Mouse (Mus musculus) layer of hippocampus, postnatal 14 days (tissue): ENCODE data around the gene Nfkbie. TPM values are rescaled to one million over a fixed set of nuclear protein-coding genes. Genes with fewer than 3 reads are reported as not detected.
A peak's percentile ranks its signal among the peaks of the same experiment; 100 is the strongest.

ENCODE experiments used
- DNase-seq, 2 experiments: peaks; one replicate each; pipeline ENCODE4 v3.0.0; 2021 to 2022; ENCODE audit warnings: low spot score in 2 of 2, mixed read lengths in 1 of 2
- total RNA-seq, 2 experiments: library from RNA; stranded (reverse); gene quantifications; 2 replicates each; pipeline ENCODE4 v1.2.3; 2021

Nfkbie gene
- total RNA-seq, 2 experiments from 2014 or later: 3.4 to 3.6 TPM

DNA sequence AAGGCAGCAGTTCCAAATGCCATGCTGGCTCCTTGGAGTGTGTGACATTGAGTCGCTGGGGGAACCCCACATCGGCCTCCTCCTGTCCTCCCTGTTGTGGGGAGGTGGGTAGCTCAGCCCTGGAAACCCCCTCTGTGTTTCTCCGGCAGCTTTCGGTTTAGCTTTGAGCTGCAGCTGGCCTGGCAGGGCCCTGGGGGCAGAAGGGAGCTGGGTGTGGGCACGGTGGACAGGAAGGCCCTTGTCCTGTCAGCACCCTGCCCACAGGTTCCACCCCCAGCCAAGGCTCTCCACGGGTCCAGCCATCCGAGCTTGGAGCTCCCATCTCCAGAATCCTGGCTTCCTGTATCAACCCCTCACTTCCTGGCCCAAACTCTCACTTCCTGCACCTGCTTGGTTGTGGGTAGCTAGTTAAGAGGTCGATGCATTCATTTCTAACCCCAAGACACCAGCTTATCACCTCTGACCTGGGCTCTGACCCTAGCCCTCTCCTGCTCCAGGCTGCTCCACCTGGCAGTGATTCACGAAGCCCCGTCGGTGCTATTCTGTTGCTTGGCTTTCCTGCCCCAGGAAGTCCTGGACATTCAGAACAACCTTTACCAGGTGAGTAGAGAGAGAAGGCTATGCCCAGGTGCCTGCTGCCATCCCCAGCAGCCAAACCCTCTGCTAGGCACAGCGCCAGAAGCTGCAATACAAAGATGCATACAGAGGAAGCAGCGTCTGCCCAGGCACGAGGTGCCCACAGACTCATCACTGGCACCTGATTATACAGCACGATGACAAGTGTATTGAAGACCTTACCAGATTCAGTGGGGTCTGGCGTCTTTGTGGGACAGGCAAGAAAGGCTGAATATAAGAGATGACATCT, 2.7 kb downstream of the Nfkbie start:
- DNase-seq: no peak

DNA sequence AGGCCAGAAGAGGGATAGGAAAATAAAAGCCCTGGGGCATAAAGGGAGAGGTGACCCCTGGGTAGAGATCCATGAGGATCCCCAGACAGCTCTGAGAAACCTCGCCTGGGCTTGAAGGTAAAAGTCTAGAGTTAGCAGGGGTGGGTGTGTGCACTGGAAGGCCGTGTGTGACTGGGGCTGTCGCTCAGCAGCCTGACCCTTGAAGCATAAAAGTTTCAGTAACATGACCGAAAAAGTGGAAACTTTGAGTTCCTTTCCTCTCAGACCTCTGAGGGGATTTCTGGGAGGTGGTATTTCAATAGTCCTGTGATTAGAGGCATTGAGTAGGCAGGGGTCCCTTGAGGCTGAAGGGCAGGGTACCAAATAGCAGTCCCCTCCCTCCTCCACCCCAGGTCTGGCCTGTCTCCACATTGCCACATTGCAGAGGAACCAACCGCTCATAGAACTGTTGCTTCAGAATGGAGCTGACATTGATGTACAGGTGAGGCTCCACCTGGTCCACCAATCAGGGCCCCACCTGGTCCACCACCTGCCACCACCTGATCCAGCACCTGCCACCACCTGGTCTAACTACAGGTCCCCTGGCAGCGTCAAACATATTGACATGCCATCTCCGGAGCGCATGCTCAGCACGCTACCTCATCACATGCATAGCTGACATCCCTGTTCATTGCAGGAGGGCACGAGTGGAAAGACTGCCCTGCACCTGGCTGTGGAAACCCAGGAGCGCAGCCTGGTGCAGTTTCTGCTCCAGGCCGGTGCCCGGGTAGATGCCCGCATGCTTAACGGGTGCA, 4.4 kb downstream of the Nfkbie start:
- DNase-seq: no peak

DNA sequence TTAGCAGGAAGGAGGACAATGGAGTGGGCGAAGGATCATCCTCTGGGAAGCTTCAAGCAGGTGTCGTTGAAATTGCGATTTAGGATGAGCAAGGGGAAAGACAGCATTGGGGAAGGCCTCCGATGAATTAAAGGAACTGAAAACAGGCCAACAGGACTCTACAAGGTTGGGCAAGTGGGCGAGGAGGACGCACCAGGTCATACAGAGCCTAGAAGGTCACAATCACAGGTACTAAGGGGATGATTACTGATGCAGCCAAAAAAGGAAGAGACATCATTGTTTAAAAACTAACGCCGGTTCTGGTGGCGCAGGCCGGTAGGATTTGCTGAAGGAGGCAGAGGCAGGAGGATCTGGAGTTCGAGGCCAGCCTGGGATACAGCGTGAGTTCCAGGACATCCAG, 7.7 kb downstream of the Nfkbie start:
- DNase-seq: no peak

DNA sequence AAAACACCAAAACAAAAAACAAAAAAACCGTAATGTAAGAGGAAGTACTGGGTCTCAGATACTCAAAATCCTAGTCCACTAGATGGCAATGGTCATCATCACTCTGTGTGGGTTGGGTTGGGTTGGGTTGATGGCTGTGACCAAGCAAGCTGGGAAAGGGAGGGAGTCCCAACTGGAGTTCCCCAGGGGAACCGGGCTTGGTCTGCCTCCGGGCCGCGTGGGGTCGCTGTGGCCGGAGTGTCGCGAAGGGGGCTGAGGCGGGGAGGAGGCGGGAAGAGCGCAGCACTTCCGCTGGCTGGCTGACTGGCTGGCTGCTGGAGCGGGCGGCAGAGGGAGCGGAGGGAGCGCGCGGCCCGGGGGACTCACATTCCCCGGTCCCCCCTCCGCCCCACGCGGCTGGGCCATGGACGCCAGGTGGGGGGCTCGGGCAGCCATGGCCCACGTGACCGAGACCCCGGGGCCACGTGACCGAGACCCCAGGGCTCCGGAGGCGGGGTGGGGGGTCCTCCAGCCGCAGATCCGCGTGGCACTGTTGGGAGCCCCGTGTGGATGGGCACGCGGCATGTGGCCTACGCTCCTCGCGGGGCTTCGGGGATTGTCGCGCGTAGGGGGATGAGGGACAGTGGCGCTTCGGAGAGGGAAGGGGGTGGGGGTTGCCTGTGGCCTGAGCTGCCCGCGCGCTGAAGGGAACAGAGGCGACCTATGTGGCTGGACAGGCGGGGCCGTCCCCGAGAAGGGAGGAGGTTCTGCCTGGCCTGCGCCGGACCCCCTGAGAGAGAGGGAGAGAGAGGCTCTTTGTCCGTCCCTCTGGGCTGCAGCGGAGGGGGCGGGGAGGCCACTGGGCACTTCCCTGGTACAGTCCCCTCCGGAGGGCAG, 8.4 kb downstream of the Nfkbie start, which contains the start of gene Slc35b2:
Gene Slc35b2, plus strand, starts transcription at position 220 of the 876 bp plus-strand sequence.
- DNase-seq: peak; percentile 88 to 94

DNA sequence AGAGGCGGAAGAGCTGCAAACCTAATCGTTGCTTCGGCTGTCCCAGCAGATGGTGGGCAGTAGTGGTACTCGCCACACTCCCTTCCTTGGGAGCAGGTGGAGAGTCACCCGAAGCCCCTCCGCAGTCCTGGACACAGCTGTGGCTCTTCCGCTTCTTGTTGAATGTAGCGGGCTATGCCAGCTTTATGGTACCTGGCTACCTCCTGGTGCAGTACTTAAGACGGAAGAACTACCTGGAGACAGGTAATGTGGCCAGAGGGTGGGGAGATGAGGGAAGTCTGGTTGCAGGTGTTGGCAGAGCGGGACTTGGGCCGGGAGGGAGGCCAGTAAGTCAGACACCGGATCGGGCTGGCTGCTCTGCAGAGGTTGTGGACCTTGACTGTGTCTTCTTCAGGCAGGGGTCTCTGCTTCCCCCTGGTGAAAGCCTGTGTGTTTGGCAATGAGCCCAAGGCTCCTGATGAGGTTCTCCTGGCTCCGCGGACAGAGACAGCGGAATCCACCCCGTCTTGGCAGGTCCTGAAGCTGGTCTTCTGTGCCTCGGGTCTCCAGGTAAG, 9.1 kb downstream of the Nfkbie start:
- no peak for DNase-seq

DNA sequence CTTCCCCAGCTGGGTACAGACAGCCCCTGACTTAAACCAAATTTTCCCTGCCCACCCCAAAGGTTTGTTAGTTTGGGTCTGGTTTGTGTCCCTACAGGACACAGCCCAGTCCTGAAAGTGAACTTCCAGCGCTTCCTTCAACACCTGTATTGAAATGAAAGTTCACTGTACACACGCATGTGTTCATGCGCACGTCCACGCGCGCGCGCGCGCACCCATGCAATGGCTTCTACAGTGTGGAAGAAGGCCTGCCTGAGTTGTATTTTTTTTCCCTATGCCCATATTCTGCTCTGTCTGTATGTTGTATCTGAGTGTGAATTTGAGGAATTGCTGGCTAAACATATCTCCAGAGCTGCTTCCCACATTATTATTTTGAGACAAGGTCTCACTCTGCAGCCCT, 9.6 kb downstream of the Nfkbie start:
- DNase-seq: no peak

DNA sequence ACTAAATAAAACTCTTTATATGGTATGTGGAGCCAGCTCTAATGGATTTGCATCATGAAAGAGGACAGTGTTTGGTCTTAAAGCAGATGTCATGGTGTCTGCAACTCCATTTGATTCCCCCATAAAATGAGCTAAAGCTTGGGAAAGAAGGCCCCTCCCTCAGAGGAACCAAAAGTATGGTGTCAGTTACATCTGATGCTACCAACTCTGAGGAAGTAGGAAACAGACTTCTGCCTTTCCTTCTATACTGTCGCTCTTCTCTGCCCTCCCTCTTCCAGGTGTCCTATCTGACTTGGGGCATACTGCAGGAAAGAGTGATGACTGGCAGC, 10.5 kb downstream of the Nfkbie start:
- no peak for DNase-seq

DNA sequence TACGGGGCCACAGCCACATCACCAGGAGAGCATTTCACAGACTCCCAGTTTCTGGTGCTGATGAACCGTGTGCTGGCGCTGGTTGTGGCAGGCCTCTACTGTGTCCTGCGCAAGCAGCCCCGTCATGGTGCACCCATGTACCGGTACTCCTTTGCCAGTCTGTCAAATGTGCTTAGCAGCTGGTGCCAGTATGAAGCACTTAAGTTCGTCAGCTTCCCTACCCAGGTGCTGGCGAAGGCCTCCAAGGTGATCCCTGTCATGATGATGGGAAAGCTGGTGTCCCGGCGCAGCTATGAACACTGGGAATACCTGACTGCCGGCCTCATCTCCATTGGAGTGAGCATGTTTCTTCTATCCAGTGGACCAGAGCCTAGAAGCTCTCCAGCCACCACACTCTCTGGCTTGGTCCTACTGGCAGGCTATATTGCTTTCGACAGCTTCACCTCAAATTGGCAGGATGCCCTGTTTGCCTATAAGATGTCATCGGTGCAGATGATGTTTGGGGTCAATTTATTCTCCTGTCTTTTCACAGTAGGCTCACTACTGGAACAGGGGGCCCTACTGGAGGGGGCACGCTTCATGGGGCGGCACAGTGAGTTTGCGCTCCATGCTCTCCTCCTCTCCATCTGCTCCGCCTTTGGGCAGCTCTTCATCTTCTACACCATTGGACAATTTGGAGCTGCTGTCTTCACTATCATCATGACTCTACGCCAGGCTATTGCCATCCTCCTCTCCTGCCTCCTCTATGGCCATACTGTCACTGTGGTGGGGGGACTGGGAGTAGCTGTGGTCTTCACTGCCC, 11.1 kb downstream of the Nfkbie start:
- peak in 1 of 2 experiments; percentile 61 for DNase-seq

DNA sequence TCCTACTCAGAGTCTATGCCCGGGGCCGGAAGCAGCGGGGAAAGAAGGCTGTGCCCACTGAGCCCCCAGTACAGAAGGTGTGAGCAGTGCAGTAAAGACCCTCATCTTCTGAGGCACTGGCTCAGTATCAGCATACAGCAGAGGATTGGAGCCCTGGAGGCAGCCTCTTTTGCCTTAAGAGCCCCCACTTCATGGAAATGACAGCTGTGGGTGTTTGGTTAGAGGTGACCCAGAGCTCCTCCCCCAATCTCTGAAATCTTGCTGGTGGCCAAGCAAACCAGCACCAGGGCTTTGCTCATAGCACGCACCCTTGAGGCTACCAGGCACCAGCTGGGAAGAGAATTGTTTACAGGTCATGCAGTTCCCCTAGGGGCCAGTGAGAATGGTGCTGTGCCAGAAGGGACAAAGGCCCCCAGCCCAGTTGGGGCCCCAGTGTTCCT, 11.7 kb downstream of the Nfkbie start:
- no peak for DNase-seq

DNA sequence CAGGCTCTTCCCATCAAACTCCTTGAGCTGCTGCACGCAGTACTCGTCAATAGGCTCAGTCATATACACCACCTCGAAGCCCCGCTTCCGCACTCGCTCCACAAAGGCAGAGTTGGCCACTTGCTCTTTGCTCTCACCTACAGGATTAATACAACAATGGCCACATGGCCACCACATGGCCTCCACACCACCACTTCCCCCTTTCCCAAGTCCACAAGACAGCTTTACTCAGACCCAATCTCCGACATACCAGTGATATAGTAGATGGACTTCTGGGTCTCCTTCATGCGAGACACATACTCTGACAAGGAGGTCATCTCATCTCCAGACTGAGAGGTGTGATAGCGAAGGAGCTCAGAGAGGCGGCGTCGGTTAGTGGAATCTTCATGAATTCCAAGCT, 13.5 kb downstream of the Nfkbie start:
- DNase-seq: no peak

DNA sequence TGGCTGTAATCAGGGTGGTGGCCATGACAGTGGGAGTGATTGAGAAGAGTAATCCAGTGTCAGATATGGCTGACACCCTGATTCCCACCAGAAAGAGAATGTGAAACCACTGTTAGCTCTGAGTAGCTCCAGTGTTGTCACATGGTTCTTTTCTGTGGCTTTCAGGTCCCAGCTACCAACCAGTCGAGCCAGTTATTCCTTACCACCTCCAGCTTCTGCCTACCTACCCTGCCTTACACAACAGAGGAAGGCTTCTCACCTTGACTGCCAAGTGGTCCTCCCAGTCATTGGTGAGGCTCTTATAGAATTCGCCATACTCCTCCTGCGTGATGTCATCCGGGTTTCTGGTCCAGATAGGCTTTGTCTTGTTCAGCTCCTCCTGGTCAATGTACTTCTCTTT, 14.5 kb downstream of the Nfkbie start:
- no peak for DNase-seq

DNA sequence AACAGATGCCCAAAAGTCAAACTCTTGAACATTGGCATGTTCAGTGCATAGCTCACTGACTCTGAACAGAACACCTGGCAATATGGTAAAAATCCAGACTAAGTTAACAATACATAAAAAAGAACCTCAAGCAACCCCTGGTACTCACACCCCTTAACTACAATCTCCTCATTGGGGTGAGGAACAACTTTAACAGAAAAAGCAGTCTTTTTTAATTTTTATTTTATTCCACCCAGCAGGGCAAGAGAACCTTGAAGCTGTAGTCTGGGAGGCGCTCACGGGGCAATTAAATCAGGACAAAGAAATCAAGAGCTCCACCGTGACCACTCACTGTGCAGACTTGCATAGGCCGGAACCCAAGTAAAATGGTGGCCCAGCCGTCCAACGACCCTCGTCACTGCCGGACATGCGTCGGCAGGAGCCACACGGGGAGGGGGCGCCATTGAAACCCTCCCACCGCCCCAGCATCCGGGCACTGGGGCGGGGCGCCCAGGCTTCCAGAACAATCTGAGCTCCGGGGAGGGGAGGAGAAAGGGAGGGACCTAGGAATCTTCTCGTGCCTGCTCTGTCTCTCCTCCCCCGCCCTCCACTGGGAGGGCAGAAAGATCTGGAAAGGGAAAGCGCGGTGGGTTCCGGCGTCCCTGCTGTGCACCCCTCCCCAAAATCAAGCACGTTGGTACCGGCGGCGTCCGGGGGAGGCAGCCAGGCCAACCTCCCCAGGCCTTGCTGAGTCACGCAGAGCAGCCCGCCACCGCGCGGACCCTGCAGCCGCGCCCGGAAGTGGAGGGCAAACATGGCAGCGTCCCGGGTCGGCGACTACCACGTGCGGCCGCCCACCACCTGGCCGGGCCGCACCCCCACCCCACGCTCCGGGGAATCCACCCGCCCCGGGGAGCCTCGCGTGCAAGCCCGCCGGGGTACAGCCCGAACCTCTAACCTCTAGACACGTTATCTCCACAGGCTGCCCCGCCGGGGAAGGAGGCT, 16.9 kb downstream of the Nfkbie start:
- peak; percentile 68 to 83 for DNase-seq

DNA sequence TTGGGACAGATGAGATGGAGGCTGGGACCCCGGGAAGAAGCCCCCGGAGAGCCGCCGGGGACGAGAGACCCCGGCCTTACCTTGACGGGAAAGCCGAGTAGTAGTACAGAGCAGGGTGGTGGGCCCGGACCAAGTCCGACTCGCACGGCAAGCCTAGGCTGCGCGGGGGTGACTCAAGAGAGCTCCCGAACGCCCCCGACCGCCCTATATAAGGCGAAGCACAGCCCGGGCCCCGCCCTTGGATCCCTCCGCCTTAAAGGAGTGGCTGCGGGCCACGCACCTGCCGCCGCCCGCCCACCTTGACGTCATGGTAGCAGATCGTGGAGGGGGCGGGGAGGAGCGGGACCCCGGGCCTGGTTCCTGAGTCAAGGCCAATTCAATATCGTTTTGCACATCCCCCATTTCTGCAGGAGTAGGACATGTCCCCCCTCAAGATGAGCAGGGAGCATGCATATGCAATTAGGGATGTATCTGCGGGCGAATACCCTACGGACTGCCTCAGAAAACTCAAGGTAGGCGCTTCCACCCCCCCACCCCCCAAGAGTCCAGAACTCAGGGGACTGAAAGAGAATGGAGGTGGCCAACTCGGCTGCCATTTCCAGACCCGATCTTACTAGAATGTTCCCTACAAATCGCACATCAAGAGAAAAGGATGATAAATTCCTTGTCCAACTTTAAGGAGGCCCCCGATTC, 17.7 kb downstream of the Nfkbie start, which contains the start of gene Hsp90ab1:
Gene Hsp90ab1, minus strand, starts transcription at position 185 of the 693 bp plus-strand sequence.
- peak; percentile 99 for DNase-seq

DNA sequence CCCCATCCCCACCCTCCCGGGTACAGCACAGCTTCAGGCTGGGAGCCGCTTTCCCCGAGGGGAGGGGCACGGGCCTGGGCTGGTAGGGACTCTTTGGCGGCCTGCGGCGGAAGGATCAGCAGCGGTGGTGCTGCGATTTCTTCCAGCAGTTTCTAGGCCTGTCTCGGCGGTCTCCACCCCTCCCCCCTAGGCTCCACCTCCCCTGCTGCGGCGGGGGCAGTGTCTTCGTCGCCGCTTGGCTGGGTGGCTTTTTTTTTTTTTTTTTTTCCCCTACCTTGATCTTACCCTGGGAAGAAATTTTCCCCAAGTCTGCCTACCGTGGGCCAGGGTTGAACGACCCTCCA, 18.2 kb downstream of the Nfkbie start:
- peak; percentile 97 to 98 for DNase-seq

DNA sequence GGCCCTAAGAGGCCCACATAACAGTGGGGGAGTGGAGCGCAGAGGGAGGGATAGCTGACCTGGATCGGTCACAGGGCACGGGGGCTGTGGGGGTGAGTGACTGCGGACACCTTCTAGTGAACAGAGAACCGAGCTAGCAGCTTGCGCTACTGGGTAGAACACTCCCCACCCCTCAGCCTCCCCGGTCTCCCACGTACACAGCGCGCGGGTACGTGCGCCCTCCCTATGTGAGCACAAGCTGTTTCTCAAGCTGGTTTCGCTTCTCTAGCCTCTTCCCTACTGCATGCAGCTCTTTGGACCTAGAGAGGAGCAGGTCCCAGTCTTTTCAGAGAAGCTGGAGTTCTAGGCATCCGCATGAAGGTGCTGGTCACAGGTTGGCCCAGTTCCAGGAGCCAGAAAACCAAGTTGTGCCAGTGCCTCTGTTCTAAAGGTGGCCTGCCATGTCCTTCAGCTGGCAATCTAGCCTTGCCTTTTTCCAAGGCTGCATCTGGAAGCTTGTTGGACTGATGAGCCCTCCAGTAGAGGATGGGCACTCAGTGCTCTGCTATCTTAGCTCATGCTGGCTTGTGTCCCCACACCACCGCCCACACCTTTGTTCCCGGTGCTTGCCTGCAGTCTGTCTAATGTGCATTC, 18.7 kb downstream of the Nfkbie start:
- peak; percentile 87 to 89 for DNase-seq

DNA sequence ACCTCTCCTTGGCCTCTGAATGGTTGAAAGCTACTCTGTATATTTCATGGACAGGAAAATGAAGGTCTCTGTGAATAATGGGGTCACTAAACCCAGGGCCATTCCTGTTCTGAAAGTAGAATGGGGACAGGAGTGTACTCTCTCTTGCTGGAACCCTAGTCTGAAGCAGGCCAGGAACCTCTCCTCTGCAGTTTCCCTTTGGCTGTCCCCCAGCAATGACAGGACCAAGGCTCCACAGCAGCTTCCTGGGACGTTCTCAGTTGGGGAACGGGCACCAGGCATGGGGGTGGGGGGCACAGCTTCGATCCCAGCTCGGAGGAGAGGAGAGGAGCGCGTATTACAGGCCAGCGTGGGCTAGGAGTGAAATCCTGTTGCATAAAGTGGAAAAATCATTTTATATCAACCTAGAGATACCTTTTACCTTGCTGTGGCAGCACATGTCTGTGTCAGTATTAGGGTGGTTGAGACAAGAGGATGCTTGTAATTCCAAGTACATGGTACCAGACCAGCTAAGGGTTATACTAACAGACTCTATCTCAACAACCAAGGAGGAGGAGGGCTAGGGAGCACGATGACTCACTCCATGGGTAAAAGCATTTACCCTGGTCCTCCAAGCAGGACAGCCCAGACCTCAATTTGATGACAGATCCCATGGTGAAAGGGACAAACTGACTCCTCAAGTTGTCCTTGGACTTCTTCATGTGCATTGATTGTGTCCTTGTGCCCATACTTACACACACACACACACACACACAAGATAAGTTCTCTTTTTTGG, 19.8 kb downstream of the Nfkbie start:
- no peak for DNase-seq

DNA sequence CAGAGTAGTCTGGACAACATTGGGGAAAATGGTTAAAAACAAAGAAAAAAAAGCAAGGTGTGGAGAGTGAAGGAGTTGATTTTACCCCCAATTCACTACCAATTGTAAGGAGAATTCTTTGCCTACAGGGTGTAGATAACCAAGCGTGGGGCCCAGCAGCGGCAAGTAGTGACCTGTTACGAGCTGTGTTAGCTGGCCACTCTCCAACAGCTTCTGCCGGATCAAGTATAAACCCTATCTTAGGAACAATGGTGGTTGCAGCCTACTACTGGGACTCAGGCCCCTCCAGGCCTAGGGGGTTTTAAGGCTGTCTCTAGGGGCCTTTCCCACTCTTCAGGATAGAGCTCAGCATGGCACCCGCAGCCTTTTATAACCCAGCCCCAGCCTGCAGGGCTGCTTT, 22.7 kb downstream of the Nfkbie start:
- DNase-seq: no peak
